In genomic region chr13:25083144-25083572, GRCm38 (mm10) we compare ENCODE assay signal across 9 mouse cellular contexts. TPM values are rescaled to one million over a fixed set of nuclear protein-coding genes. Genes with fewer than 3 reads are reported as not detected.
DNase-seq lines count a peak whose midpoint lies in the region; ATAC-seq lines count a peak whose summit lies in the region.
"Had no signal": no experiment of that assay in that cellular context is flagged by ENCODE, and none has a peak within 500 bp of the region (broad histone marks: within the 10 kb centered on the region; RNA-seq: fewer than 3 reads in every experiment).

No protein-coding gene starts in this region.

- H3K9ac ChIP-seq in hindbrain, embryonic 13.5 days: no peak overlapping the region
- H3K9ac ChIP-seq in liver, embryonic 16.5 days (ENCODE audit: low read depth, low read length): no peak overlapping the region

- no peak for ATAC-seq in hindbrain, embryonic 13.5 days (ENCODE audit: low FRiP score)
- peak; percentile 39; the same call in 1 of the 2 replicates for ATAC-seq in liver, embryonic 16.5 days (ENCODE audit: low read depth)
- no peak for ATAC-seq in megakaryocyte, adult 5-6 weeks (ENCODE audit: poor library complexity, severe bottlenecking)

- no peak overlapping the region for H3K4me3 ChIP-seq in hindbrain, embryonic 10.5 days
- H3K4me3 ChIP-seq in hindbrain, embryonic 13.5 days: no peak overlapping the region
- H3K4me3 ChIP-seq in liver, embryonic 16.5 days (ENCODE audit: low read depth, low read length): no peak overlapping the region

- H3K4me2 ChIP-seq in hindbrain, embryonic 13.5 days: no peak overlapping the region
- peak overlapping the region; percentile 25 for H3K4me2 ChIP-seq in liver, embryonic 16.5 days (ENCODE audit: low read depth, low read length)

- H3K27ac ChIP-seq in hindbrain, embryonic 10.5 days: no peak overlapping the region
- no peak overlapping the region for H3K27ac ChIP-seq in hindbrain, embryonic 13.5 days
- H3K27ac ChIP-seq in liver, embryonic 16.5 days (ENCODE audit: low read length): no peak overlapping the region

- peaks cover 4% of the 10 kb centered on the region; the same call in 1 of the 2 replicates for H3K27me3 ChIP-seq in hindbrain, embryonic 10.5 days (ENCODE audit: insufficient read depth, poor library complexity, severe bottlenecking)
- H3K27me3 ChIP-seq in hindbrain, embryonic 13.5 days: no peaks in the 10 kb centered on the region
- H3K27me3 ChIP-seq in liver, embryonic 16.5 days (ENCODE audit: control insufficient read depth, insufficient read depth, low read depth, low read length): no peaks in the 10 kb centered on the region

- WGBS in hindbrain, embryonic 10.5 days: 27% methylated on average over 15 of the region's 15 CpGs
- 32% methylated on average over 15 of the region's 15 CpGs for WGBS in hindbrain, embryonic 13.5 days
- 14% methylated on average over 15 of the region's 15 CpGs for WGBS in liver, embryonic 16.5 days (ENCODE audit: insufficient replicate concordance)

- H3K9me3 ChIP-seq in hindbrain, embryonic 10.5 days: no peaks in the 10 kb centered on the region
- H3K9me3 ChIP-seq in hindbrain, embryonic 13.5 days: no peaks in the 10 kb centered on the region
- no peaks in the 10 kb centered on the region for H3K9me3 ChIP-seq in liver, embryonic 16.5 days (replicated peaks; ENCODE audit: control insufficient read depth, low read length)
- H3K9me3 ChIP-seq: G1E had no signal

- DNase-seq in hindbrain, embryonic 10.5 days (ENCODE audit: low spot score): peak; percentile 40
- DNase-seq in embryo, embryonic 11 days: peak; percentile 70
- DNase-seq in kidney, adult 18-20 months: peak; percentile 56
- no peak for DNase-seq in layer of hippocampus, adult 9-11 months
- no peak for DNase-seq in B cell, adult 2 months

- H3K4me1 ChIP-seq in hindbrain, embryonic 10.5 days (replicated peaks): peaks cover 13% of the 10 kb centered on the region
- peaks cover 4% of the 10 kb centered on the region; the same call in 1 of the 2 replicates for H3K4me1 ChIP-seq in hindbrain, embryonic 13.5 days (replicated peaks)
- no peaks in the 10 kb centered on the region for H3K4me1 ChIP-seq in liver, embryonic 16.5 days (ENCODE audit: control insufficient read depth, low read depth, low read length)

- H3K36me3 ChIP-seq in hindbrain, embryonic 10.5 days: no peaks in the 10 kb centered on the region
- no peaks in the 10 kb centered on the region for H3K36me3 ChIP-seq in hindbrain, embryonic 13.5 days
- no peaks in the 10 kb centered on the region for H3K36me3 ChIP-seq in liver, embryonic 16.5 days (ENCODE audit: control insufficient read depth, insufficient read depth)
- H3K36me3 ChIP-seq: G1E had no signal

RNA-seq across cellular contexts. Expression of gene Dcdc2a, which starts 27.4 kb away (rescaled TPM):
- polyA plus RNA-seq in hindbrain, embryonic 10.5 days (2016; fragmentation: Nextera tagmentation; extraction: Ambion mirVana): 3.4 and 3.8 TPM in 2 replicates
- 2.9 and 5.0 TPM in 2 replicates for polyA plus RNA-seq in hindbrain, embryonic 13.5 days (2015; fragmentation: Nextera tagmentation; extraction: Ambion mirVana)
- polyA plus RNA-seq in liver, embryonic 16.5 days (2015; fragmentation: Nextera tagmentation; extraction: Ambion mirVana): 0.51 TPM in 2 replicates
- not detected in 2 replicates for total RNA-seq in megakaryocyte, adult 5-6 weeks (2015)
- total RNA-seq in megakaryocyte, adult 5-6 weeks (2017): not detected in 2 replicates
- polyA plus RNA-seq: G1E had no signal

Comparison
In these comparisons a context has a peak if more than half of its experiments do, and no peak if none do; other contexts are left out.
1. DNase-seq: peak in hindbrain, embryonic 10.5 days (single experiment), embryo, embryonic 11 days (single experiment) and kidney, adult 18-20 months (single experiment); none in layer of hippocampus, adult 9-11 months (single experiment) and B cell, adult 2 months (0 of 2).